Mouse (Mus musculus): Measurements from ENCODE around the gene Olfr279. TPM values are rescaled to one million over a fixed set of nuclear protein-coding genes. Genes with fewer than 3 reads are reported as not detected.
"Not testable (repeated sequence)": the region's sequence is repeated elsewhere in the genome, so short reads cannot be mapped to it uniquely, and the experiment has no call there.

The Olfr279 gene
- total RNA-seq, 1 experiment, result 0.04 TPM

GRCm38 (mm10) chr15:98511386-98511928, 19.3 kb downstream of the Olfr279 start:
- no peaks in the 10 kb centered on the region for H3K9me3 ChIP-seq (ENCODE audit: control insufficient read depth, insufficient read depth, low read depth, low read length)
- in situ Hi-C loops (cut with MboI; ENCODE audit: low sequenced_read_pairs in 2 of 2, unreplicated experiment in 2 of 2), result no loop called here
- H3K9ac ChIP-seq (ENCODE audit: insufficient read depth, low read depth, low read length, poor library complexity, severe bottlenecking), result no peak overlapping the region
- no peak for DNase-seq (ENCODE audit: low read depth, low spot score)
- H3K36me3 ChIP-seq (ENCODE audit: control insufficient read depth, insufficient read depth, low read length, poor library complexity, severe bottlenecking), result no peaks in the 10 kb centered on the region
- peaks cover 0 to 8% of the 10 kb centered on the region in 2 experiments; a peak in 2 of 4 replicates for H3K4me1 ChIP-seq (ENCODE audit: control insufficient read depth in 2 of 2, insufficient read depth in 2 of 2, low read length in 2 of 2, poor library complexity in 1 of 2)
- no peak overlapping the region for H3K27ac ChIP-seq (ENCODE audit: insufficient read depth, low read depth, low read length, poor library complexity, severe bottlenecking)
- TF ChIP-seq CHD2 (IDR thresholded peaks at IDR 0.05; ENCODE audit: low read depth, low read length) (no peak), ZNF384 (IDR thresholded peaks at IDR 0.05; ENCODE audit: low read depth, low read length) (no peak), ZC3H11A (IDR thresholded peaks at IDR 0.05; ENCODE audit: borderline replicate concordance, low read depth, low read length) (no peak), HCFC1 (IDR thresholded peaks at IDR 0.05; ENCODE audit: borderline replicate concordance, insufficient read depth, low read length) (no peak), MAFK (IDR thresholded peaks at IDR 0.05; ENCODE audit: insufficient read depth, low read depth, low read length) (no peak)
- no peak overlapping the region for H3K4me3 ChIP-seq (ENCODE audit: insufficient read depth in 1 of 2, low read depth in 1 of 2, low read length in 2 of 2, poor library complexity in 1 of 2, severe bottlenecking in 1 of 2)

DNA sequence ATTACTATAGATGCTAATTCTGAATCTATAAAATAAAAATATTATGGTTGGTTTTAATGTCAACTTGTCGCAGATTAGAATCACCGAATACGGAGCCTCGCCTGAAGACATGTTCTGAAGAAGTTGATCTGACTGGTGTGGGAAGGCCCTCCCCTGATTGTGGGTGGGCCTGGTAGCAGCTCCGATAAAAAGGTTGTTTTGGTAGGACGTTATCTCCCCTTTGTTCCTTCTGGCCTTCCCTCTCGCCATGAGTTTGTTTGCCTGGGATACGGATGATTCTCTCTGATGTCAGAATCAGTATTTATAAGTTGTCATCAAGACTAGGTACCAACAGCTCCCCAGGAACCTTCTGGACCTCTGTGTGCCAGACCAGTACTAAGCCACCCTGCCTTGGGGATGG, 20.0 kb downstream of the Olfr279 start:
- peaks cover 0 to 8% of the 10 kb centered on the region in 2 experiments; a peak in 2 of 4 replicates for H3K4me1 ChIP-seq (ENCODE audit: control insufficient read depth in 2 of 2, insufficient read depth in 2 of 2, low read length in 2 of 2, poor library complexity in 1 of 2)
- H3K9ac ChIP-seq (ENCODE audit: insufficient read depth, low read depth, low read length, poor library complexity, severe bottlenecking), result no peak overlapping the region
- no peaks in the 10 kb centered on the region for H3K9me3 ChIP-seq (ENCODE audit: control insufficient read depth, insufficient read depth, low read depth, low read length)
- H3K27ac ChIP-seq (ENCODE audit: insufficient read depth, low read depth, low read length, poor library complexity, severe bottlenecking), result no peak overlapping the region
- no peaks in the 10 kb centered on the region for H3K36me3 ChIP-seq (ENCODE audit: control insufficient read depth, insufficient read depth, low read length, poor library complexity, severe bottlenecking)
- no peak for TF ChIP-seq HCFC1 (IDR thresholded peaks at IDR 0.05; ENCODE audit: borderline replicate concordance, insufficient read depth, low read length)
- no peak for TF ChIP-seq ZNF384 (IDR thresholded peaks at IDR 0.05; ENCODE audit: low read depth, low read length)
- no peak for TF ChIP-seq MAFK (IDR thresholded peaks at IDR 0.05; ENCODE audit: insufficient read depth, low read depth, low read length)
- TF ChIP-seq CHD2 (IDR thresholded peaks at IDR 0.05; ENCODE audit: low read depth, low read length), result no peak
- TF ChIP-seq ZC3H11A (IDR thresholded peaks at IDR 0.05; ENCODE audit: borderline replicate concordance, low read depth, low read length), result no peak
- no peak overlapping the region for H3K4me3 ChIP-seq (ENCODE audit: insufficient read depth in 1 of 2, low read depth in 1 of 2, low read length in 2 of 2, poor library complexity in 1 of 2, severe bottlenecking in 1 of 2)
- in situ Hi-C loops (cut with MboI; ENCODE audit: low sequenced_read_pairs in 2 of 2, unreplicated experiment in 2 of 2), result no loop called here
- DNase-seq (ENCODE audit: low read depth, low spot score), result no peak

GRCm38 (mm10) chr15:98512799-98513321, 20.7 kb downstream of the Olfr279 start:
- H3K9ac ChIP-seq (ENCODE audit: insufficient read depth, low read depth, low read length, poor library complexity, severe bottlenecking), result no peak overlapping the region
- in situ Hi-C loops (cut with MboI; ENCODE audit: low sequenced_read_pairs in 2 of 2, unreplicated experiment in 2 of 2), result no loop called here
- TF ChIP-seq MAFK (IDR thresholded peaks at IDR 0.05; ENCODE audit: insufficient read depth, low read depth, low read length) (no peak), HCFC1 (IDR thresholded peaks at IDR 0.05; ENCODE audit: borderline replicate concordance, insufficient read depth, low read length) (no peak), CHD2 (IDR thresholded peaks at IDR 0.05; ENCODE audit: low read depth, low read length) (no peak), ZNF384 (IDR thresholded peaks at IDR 0.05; ENCODE audit: low read depth, low read length) (no peak), ZC3H11A (IDR thresholded peaks at IDR 0.05; ENCODE audit: borderline replicate concordance, low read depth, low read length) (no peak)
- H3K4me3 ChIP-seq (ENCODE audit: insufficient read depth in 1 of 2, low read depth in 1 of 2, low read length in 2 of 2, poor library complexity in 1 of 2, severe bottlenecking in 1 of 2), result no peak overlapping the region
- DNase-seq (ENCODE audit: low read depth, low spot score), result no peak
- no peaks in the 10 kb centered on the region for H3K9me3 ChIP-seq (ENCODE audit: control insufficient read depth, insufficient read depth, low read depth, low read length)
- no peak overlapping the region for H3K27ac ChIP-seq (ENCODE audit: insufficient read depth, low read depth, low read length, poor library complexity, severe bottlenecking)
- H3K4me1 ChIP-seq (ENCODE audit: control insufficient read depth in 2 of 2, insufficient read depth in 2 of 2, low read length in 2 of 2, poor library complexity in 1 of 2), result peaks cover 0 to 3% of the 10 kb centered on the region in 2 experiments; a peak in 2 of 4 replicates
- peaks cover 2% of the 10 kb centered on the region; the same call in 1 of the 2 replicates for H3K36me3 ChIP-seq (ENCODE audit: control insufficient read depth, insufficient read depth, low read length, poor library complexity, severe bottlenecking)

GRCm38 (mm10) chr15:98513676-98514075, 21.5 kb downstream of the Olfr279 start:
- in situ Hi-C loops (cut with MboI; ENCODE audit: low sequenced_read_pairs in 2 of 2, unreplicated experiment in 2 of 2); H3K27ac ChIP-seq (ENCODE audit: insufficient read depth, low read depth, low read length, poor library complexity, severe bottlenecking); H3K36me3 ChIP-seq (ENCODE audit: control insufficient read depth, insufficient read depth, low read length, poor library complexity, severe bottlenecking); H3K9ac ChIP-seq (ENCODE audit: insufficient read depth, low read depth, low read length, poor library complexity, severe bottlenecking); DNase-seq (ENCODE audit: low read depth, low spot score); H3K4me3 ChIP-seq (ENCODE audit: insufficient read depth in 1 of 2, low read depth in 1 of 2, low read length in 2 of 2, poor library complexity in 1 of 2, severe bottlenecking in 1 of 2); H3K9me3 ChIP-seq (ENCODE audit: control insufficient read depth, insufficient read depth, low read depth, low read length); H3K4me1 ChIP-seq (ENCODE audit: control insufficient read depth in 2 of 2, insufficient read depth in 2 of 2, low read length in 2 of 2, poor library complexity in 1 of 2): not testable (repeated sequence)

GRCm38 (mm10) chr15:98514146-98514545, 21.9 kb downstream of the Olfr279 start:
- DNase-seq (ENCODE audit: low read depth, low spot score), result no peak
- Histone ChIP-seq H3K9ac (ENCODE audit: insufficient read depth, low read depth, low read length, poor library complexity, severe bottlenecking) (no peak overlapping the region), H3K27ac (ENCODE audit: insufficient read depth, low read depth, low read length, poor library complexity, severe bottlenecking) (no peak overlapping the region), H3K36me3 (ENCODE audit: control insufficient read depth, insufficient read depth, low read length, poor library complexity, severe bottlenecking) (peaks cover 10% of the 10 kb centered on the region), H3K4me3 (ENCODE audit: insufficient read depth in 1 of 2, low read depth in 1 of 2, low read length in 2 of 2, poor library complexity in 1 of 2, severe bottlenecking in 1 of 2) (no peak overlapping the region), H3K9me3 (ENCODE audit: control insufficient read depth, insufficient read depth, low read depth, low read length) (no peaks in the 10 kb centered on the region), H3K4me1 (ENCODE audit: control insufficient read depth in 2 of 2, insufficient read depth in 2 of 2, low read length in 2 of 2, poor library complexity in 1 of 2) (peaks cover 0 to 2% of the 10 kb centered on the region in 2 experiments; a peak in 2 of 4 replicates)
- TF ChIP-seq ZNF384 (IDR thresholded peaks at IDR 0.05; ENCODE audit: low read depth, low read length) (no peak), ZC3H11A (IDR thresholded peaks at IDR 0.05; ENCODE audit: borderline replicate concordance, low read depth, low read length) (no peak), HCFC1 (IDR thresholded peaks at IDR 0.05; ENCODE audit: borderline replicate concordance, insufficient read depth, low read length) (no peak), CHD2 (IDR thresholded peaks at IDR 0.05; ENCODE audit: low read depth, low read length) (no peak), MAFK (IDR thresholded peaks at IDR 0.05; ENCODE audit: insufficient read depth, low read depth, low read length) (no peak)
- in situ Hi-C loops (cut with MboI; ENCODE audit: low sequenced_read_pairs in 2 of 2, unreplicated experiment in 2 of 2), result no loop called here

DNA sequence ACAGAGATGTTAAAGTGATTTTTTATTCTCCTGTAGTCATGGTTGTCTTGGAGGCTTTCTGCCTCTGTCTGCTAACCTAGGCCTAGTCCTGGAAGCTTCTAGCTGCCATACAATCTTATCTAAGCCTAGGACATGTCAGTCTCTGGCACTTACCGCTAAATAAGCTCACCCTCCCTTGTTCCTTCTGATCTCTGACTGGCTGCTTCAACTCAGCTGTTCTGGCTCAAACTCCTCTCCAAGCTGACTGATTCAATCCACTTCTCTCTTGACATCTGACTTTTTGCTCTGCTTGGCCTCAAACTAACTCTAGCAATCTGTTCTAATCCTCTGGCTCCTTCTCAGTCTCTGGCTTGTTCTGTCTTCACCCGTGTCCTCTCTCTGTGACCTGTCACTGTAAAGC, 22.6 kb downstream of the Olfr279 start:
- peaks cover 14% of the 10 kb centered on the region for H3K36me3 ChIP-seq (ENCODE audit: control insufficient read depth, insufficient read depth, low read length, poor library complexity, severe bottlenecking)
- H3K4me3 ChIP-seq (ENCODE audit: insufficient read depth in 1 of 2, low read depth in 1 of 2, low read length in 2 of 2, poor library complexity in 1 of 2, severe bottlenecking in 1 of 2); DNase-seq (ENCODE audit: low read depth, low spot score); H3K27ac ChIP-seq (ENCODE audit: insufficient read depth, low read depth, low read length, poor library complexity, severe bottlenecking); H3K9me3 ChIP-seq (ENCODE audit: control insufficient read depth, insufficient read depth, low read depth, low read length); in situ Hi-C loops (cut with MboI; ENCODE audit: low sequenced_read_pairs in 2 of 2, unreplicated experiment in 2 of 2); H3K4me1 ChIP-seq (ENCODE audit: control insufficient read depth in 2 of 2, insufficient read depth in 2 of 2, low read length in 2 of 2, poor library complexity in 1 of 2); H3K9ac ChIP-seq (ENCODE audit: insufficient read depth, low read depth, low read length, poor library complexity, severe bottlenecking): not testable (repeated sequence)

Data from ES-E14 (cell line).